Mouse (Mus musculus) gastrocnemius, adult 2 months (tissue): ENCODE data around the gene Tbc1d16. TPM values are rescaled to one million over a fixed set of nuclear protein-coding genes. Genes with fewer than 3 reads are reported as not detected.

Experiments used
- DNase-seq: peaks from one replicate; pipeline ENCODE4 v3.0.0; 2022
- H3K27ac ChIP-seq: fragments of 200-600 bp; 2 replicates; pipeline ENCODE4 v1.8.1; 2022; ENCODE audit warnings: mild to moderate bottlenecking
- H3K4me3 ChIP-seq: fragments of 200-600 bp; 2 replicates; pipeline ENCODE4 v1.8.1; 2022; ENCODE audit warnings: mild to moderate bottlenecking, moderate library complexity
- CTCF ChIP-seq: fragments of 200-600 bp; IDR thresholded peaks from 2 replicates; pipeline ENCODE4 v1.8.1; 2022; ENCODE audit warnings: antibody characterized with exemption, mild to moderate bottlenecking, moderate library complexity
- intact Hi-C: fragments of 180-260 bp; cut with DNase I; formaldehyde crosslinking; loops from one replicate; pipeline ENCODE4 v1.15.1; 2025
- microRNA-seq: library from miRNA; unstranded; fragments of <30 nt; microRNA quantifications from one replicate; pipeline ENCODE4 v1.2.0, GENCODE M21; 2021
- total RNA-seq, 2 experiments: library from RNA; stranded (reverse); gene quantifications; 2 replicates each; pipeline ENCODE4 v1.2.3; 2021

The Tbc1d16 gene
- total RNA-seq, 2 experiments from 2014 or later, result 30.7 to 36.6 TPM

DNA sequence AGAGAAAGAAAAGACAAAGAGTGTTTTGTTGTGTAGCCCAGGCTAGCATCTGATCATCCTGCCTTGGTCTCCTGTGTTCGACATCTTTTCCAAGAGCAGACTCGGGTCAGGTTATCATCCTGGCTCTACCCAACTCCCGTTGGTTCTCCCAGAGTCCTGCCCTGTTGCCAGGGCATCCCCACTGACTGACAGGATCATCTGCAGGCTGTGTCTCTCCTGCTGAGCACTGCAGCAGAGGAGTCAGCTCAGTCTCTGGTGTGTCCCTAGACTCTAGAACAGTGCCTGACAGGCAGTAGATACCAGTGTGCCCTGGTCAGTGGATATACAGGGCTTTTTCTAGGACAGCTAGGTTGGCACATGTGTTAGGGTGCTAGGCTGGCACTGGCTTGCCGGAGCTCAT lies 130.1 kb downstream of the Tbc1d16 start:
- Histone ChIP-seq H3K4me3 (no peak overlapping the region), H3K27ac (no peak overlapping the region)
- no peak for DNase-seq
- intact Hi-C loops, result no loop called here
- no peak for TF ChIP-seq CTCF

DNA sequence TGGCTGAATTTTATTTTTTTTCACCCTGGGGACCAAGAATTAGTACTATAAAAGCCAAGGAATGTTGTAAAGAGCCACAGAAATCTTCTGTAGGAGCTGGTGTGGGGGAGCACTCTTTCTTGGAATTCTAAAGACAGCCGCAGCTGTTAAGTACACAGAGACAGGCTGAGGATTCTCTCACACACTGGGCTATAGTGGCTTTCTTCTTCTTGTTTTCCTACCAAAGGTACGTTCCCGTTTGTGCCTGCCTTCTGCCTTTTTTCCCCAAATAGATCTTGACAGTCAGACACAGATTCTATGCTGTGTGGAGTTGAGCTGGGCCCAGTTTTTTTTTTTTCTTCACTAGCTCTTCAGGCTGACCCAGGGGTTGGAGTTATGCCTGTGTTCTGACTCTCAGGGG lies 132.9 kb downstream of the Tbc1d16 start:
- no peak for DNase-seq
- TF ChIP-seq CTCF, result no peak
- intact Hi-C loops, result no loop called here
- Histone ChIP-seq H3K4me3 (no peak overlapping the region), H3K27ac (no peak overlapping the region)

DNA sequence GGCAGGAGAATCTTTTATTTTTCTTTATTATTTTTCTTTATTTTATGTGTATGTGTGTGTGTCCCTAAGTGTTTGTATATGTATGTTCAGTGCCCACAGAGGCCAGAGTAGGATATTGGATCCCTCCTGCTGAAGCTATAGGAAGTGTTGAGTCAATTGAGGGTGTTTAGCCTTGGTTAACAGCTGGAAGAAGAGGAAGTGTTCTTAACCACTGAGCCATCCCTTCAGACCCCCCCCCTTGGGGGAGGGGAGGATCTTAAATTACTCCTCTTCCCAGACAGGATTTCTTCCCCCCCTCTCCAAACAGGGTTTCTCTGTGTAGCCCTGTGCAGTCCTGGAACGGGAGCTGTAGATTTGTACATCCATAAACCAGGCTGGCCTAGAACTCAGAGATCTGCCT lies 135.0 kb downstream of the Tbc1d16 start:
- intact Hi-C loops, result no loop called here
- Histone ChIP-seq H3K4me3 (no peak overlapping the region), H3K27ac (no peak overlapping the region)
- no peak for DNase-seq
- no peak for TF ChIP-seq CTCF

Small RNAs within 50 kb of the gene (microRNA-seq; reads per million reads assigned to microRNA genes)
- not detected for gene Mir6934

Other genes starting within 250 kb of the Tbc1d16 start
- not detected for gene Enpp7, start 240.3 kb downstream of the Tbc1d16 start, total RNA-seq
- gene Cbx2, start 205.5 kb downstream of the Tbc1d16 start, total RNA-seq, result under 1 TPM; 0.69 to 0.95 TPM
- 1 to 10 TPM; 1.5 to 1.6 TPM for gene Cbx8, start 187.5 kb downstream of the Tbc1d16 start, total RNA-seq
- 1 to 10 TPM; 2.1 to 2.2 TPM for gene Cbx4, start 142.3 kb downstream of the Tbc1d16 start, total RNA-seq
- gene Ccdc40, start 73 bp upstream of the Tbc1d16 start, total RNA-seq, result not detected
- gene Gaa, start 39.4 kb upstream of the Tbc1d16 start, total RNA-seq, result 100 to 1,000 TPM; 148 to 177 TPM
- gene Eif4a3, start 71.6 kb upstream of the Tbc1d16 start, total RNA-seq, result 10 to 100 TPM; 42.1 to 51.6 TPM
- under 1 TPM; 0.33 to 0.54 TPM for gene Card14, start 79.3 kb upstream of the Tbc1d16 start, total RNA-seq
- 1 to 10 TPM; 2.7 to 3.0 TPM for gene Sgsh, start 127.0 kb upstream of the Tbc1d16 start, total RNA-seq
- gene Slc26a11, start 127.1 kb upstream of the Tbc1d16 start, total RNA-seq, result 1 to 10 TPM; 1.9 to 2.8 TPM
- 1 to 10 TPM; 4.1 to 6.9 TPM for gene Rnf213, start 164.6 kb upstream of the Tbc1d16 start, total RNA-seq